Mouse (Mus musculus): ENCODE results near the gene Zfp36l1.

- no peak for TF ChIP-seq CTCF (IDR thresholded peaks at IDR 0.05; ENCODE audit: insufficient read depth, low read depth, low read length)
- no peak for TF ChIP-seq POLR2A (IDR thresholded peaks at IDR 0.05; ENCODE audit: insufficient read depth, low read depth, low read length)
Measured at GRCm38 (mm10) chr12:80096734-80097133, 16.1 kb downstream of the Zfp36l1 start.
